Mouse (Mus musculus) brain, embryonic 14.5 days (tissue): ENCODE data around the gene Lrrc20. TPM values are rescaled to one million over a fixed set of nuclear protein-coding genes. Genes with fewer than 3 reads are reported as not detected.
A peak's percentile ranks its signal among the peaks of the same experiment; 100 is the strongest.

ENCODE experiments used
- DNase-seq: peaks from one replicate; pipeline ENCODE4 v3.0.0-alpha.2; 2011; ENCODE audit warnings: low read depth
- CTCF ChIP-seq: fragments of 200-500 bp; IDR thresholded peaks from 2 replicates; pipeline ENCODE4 v1.5.1; 2012; ENCODE audit warnings: inconsistent platforms, mild to moderate bottlenecking, moderate library complexity, borderline replicate concordance; ENCODE audit not compliant: insufficient read depth, insufficient read length; ENCODE audit errors: extremely low read depth
- POLR2A ChIP-seq: fragments of 200-500 bp; IDR thresholded peaks from 2 replicates; pipeline ENCODE4 v1.6.1; 2012; ENCODE audit warnings: mild to moderate bottlenecking, inconsistent platforms, borderline replicate concordance; ENCODE audit not compliant: poor library complexity, insufficient read depth, insufficient read length, severe bottlenecking; ENCODE audit errors: extremely low read depth
- polyA plus RNA-seq: library from polyadenylated mRNA; depleted of rRNA; stranded (reverse); fragments of >200 nt; gene quantifications from 2 replicates; pipeline ENCODE4 v1.2.3, GENCODE M21; 2012

Gene Lrrc20
- polyA plus RNA-seq, 1 experiment = 23.6 TPM

- DNase-seq = no peak
- TF ChIP-seq POLR2A (no peak), CTCF (no peak)
These were observed 57.7 kb downstream of the Lrrc20 start for GRCm38 (mm10) chr10:61533285-61533684.

- TF ChIP-seq CTCF (no peak), POLR2A (no peak)
- DNase-seq = peak; percentile 92
These were observed 58.9 kb downstream of the Lrrc20 start for GRCm38 (mm10) chr10:61534371-61535101.

DNA sequence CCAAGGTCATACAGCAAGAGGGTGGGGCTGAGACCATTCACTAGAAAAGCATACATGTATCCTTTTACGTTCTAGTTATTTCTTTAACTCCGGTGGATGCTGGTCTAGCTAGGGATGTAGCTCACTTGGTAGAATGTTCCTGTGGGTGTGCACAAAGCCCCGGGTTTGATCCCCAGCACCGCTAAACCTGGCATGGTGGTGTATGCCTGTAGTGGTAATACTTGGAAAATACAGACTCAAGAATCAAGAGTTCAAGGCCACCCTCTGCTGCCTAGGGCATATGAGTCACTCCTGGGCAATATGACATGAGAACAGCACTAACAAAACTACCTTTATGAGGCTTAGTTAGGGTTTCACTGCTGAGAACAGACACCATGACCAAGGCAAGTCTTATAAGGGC is 59.8 kb downstream of the Lrrc20 start:
- TF ChIP-seq POLR2A (no peak), CTCF (no peak)
- no peak for DNase-seq

DNA sequence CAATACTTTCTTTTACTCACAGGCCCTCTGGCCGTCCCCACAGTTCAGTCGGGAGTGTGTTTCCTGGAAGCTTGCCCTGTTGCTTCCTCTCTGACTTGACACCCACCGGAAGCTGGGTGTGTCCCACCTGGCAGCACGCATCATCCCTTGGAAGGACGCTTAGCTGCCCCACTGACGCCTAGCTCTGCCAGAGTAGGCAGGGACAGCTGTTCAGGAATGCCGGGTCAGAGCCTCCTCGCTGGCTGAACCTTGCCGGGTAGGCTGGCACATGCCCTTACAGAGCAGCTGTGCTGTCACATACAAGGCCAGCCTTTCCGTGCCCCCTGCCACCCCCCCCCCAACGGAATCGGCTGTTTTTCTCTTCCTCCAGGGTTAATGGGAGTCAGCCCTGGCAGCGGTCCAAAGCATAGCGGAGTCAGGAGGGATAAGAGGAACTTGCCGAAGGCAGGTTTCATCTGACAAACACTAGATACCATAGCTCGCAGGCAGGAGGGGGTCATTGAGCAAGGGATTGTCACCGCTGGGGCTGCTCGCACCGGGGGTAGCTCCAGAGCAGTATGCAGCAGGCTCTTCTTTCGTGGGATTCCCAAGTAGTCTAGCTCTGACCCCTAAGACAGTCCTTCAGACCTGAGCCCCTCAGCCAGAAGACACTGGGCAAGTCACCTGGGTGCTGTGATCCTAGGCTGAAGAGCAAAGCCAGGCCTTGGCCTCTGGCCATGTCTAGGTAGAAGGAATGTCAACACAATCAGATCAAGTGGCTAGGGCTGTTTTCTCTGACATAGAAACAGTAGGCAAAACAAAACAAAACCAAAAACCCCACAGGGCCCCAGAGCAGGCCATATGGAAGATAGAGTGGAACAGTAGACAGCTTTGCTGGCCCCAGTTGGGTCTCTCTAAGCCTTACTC is 60.8 kb downstream of the Lrrc20 start:
- no peak for TF ChIP-seq POLR2A
- TF ChIP-seq CTCF = no peak
- DNase-seq = peak; percentile 80

DNA sequence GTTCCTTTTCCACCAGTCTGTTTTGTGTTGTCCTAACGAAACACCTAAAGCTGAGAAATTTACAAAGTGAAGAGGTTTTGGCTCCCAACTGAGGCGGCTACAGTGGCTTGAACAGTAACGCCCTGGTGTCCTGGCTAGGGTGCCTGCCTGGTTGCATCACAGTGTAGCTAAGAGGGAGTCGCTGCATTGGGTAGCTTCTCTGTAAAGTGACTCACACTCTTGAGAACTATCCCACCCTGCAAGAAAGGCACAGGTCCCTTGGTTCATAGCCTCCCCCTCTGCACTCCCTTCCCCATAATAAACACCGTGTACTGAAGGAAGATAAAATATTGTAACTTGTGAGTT is 61.4 kb downstream of the Lrrc20 start:
- no peak for DNase-seq
- TF ChIP-seq CTCF (no peak), POLR2A (no peak)

DNA sequence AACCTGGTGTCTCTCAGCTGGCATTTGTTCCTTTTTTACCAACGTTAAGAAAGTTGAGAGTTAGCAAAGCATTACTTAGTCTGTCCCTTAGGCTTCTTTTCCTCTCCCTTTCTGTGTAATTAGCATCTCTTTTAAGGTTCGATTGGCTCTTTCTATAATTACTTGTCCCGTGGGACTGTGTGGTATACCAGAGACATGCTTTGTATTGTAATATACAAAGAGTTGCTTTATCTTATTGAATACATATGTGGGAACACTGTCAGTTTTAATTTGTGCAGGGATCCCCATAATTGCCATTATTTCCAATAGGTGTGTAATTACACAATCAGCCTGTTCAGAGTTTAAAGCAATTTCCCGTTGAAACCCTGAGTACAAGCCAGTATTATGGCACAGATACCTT is 62.8 kb downstream of the Lrrc20 start:
- peak; percentile 60 for DNase-seq
- no peak for TF ChIP-seq POLR2A
- no peak for TF ChIP-seq CTCF

- TF ChIP-seq CTCF (no peak), POLR2A (no peak)
- no peak for DNase-seq
These were observed 68.7 kb downstream of the Lrrc20 start for GRCm38 (mm10) chr10:61544127-61544862.

- TF ChIP-seq CTCF (no peak), POLR2A (no peak)
- no peak for DNase-seq
These were observed 69.3 kb downstream of the Lrrc20 start for GRCm38 (mm10) chr10:61544863-61545240.

DNA sequence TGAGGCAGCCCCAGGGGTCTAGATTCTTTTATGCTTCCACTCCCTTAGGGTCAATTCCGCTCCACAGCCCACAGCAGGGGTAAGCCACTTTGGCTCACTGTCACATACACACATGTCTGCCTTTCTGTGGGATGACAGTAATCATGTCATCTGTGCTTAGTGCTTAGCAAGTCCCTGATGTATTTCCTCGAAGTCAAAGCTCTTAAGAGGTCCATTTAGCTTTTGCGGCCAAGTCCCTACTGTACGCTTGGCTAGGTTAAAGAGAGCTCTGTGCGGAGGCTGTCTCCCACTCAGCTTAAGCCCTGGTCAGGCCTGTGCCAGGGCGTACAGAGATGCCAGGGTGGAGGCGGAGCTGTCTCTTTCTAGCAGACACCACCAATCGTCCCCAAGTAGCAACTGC is 74.5 kb downstream of the Lrrc20 start:
- DNase-seq = peak; percentile 41
- no peak for TF ChIP-seq CTCF
- TF ChIP-seq POLR2A = no peak

DNA sequence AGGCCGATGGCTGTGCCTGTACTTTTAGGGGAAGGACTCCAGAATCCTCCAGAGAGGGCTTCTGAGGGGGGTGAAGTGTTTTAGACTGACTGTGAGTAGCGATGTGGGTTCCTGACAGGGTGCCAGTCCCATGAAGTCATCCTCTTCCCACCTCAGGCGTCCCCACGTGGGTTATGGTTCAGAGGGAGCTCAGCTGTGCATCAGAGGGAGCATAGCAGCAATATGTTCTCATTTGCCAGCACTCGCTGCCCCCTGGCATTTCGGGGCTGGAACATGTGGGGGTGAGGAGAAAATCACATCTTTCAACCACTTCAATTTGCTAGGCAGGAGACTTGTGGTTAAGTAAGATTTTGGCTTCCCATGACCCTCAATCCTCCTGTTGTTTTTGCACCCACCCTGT is 79.6 kb downstream of the Lrrc20 start:
- TF ChIP-seq POLR2A = no peak
- TF ChIP-seq CTCF = no peak
- no peak for DNase-seq

DNA sequence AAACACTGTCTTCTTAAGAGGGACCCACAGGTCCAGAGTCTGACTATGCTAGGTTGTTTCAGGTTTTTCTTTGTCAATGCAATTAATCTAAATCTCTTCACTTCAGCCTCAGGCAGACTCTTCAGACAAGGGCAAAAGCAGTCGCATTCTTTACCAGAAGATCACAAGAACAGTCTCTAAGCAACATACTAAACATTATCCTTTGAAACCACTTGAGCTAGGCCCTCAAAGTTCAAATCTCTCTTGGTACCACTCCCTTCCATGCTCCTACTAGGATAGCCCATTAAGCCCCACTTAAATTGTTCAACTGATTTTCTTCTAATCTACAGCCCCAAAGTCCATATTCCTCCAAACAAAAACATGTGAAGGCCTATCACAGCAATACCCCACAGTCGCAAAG is 83.0 kb downstream of the Lrrc20 start:
- DNase-seq = no peak
- no peak for TF ChIP-seq POLR2A
- no peak for TF ChIP-seq CTCF
